Mouse (Mus musculus) heart, embryonic 10.5 days (tissue): ENCODE data around the gene Igf2bp2. TPM values are rescaled to one million over a fixed set of nuclear protein-coding genes. Genes with fewer than 3 reads are reported as not detected.

ENCODE experiments used
- DNase-seq: peaks from one replicate; pipeline ENCODE4 v3.0.0-alpha.2; 2017; ENCODE audit warnings: low spot score
- H3K27ac ChIP-seq: fragments of 300-500 bp; sonication (generic); 2 replicates; pipeline ENCODE4 v1.5.1; 2016; ENCODE audit warnings: mild to moderate bottlenecking
- H3K27me3 ChIP-seq: fragments of 300-500 bp; sonication (generic); 2 replicates; pipeline ENCODE4 v1.6.1; 2016; ENCODE audit warnings: mild to moderate bottlenecking; ENCODE audit not compliant: poor library complexity, insufficient read depth, severe bottlenecking
- H3K36me3 ChIP-seq: fragments of 300-500 bp; sonication (generic); 2 replicates; pipeline ENCODE4 v1.6.1; 2016; ENCODE audit warnings: mild to moderate bottlenecking, moderate library complexity
- H3K4me1 ChIP-seq: fragments of 300-500 bp; sonication (generic); 2 replicates; pipeline ENCODE4 v1.6.1; 2016; ENCODE audit warnings: mild to moderate bottlenecking
- H3K4me3 ChIP-seq: fragments of 300-500 bp; sonication (generic); 2 replicates; pipeline ENCODE4 v1.5.1; 2016; ENCODE audit warnings: mild to moderate bottlenecking, moderate library complexity
- H3K9me3 ChIP-seq: fragments of 300-500 bp; sonication (generic); 2 replicates; pipeline ENCODE4 v1.6.1; 2016; ENCODE audit warnings: mild to moderate bottlenecking, moderate library complexity
- WGBS: fragments of 180-500 bp; shearing (Covaris S2); methylation state at CpG from one replicate; pipeline ENCODE4 v1.1.7; 2016; 5-methylcytosine and 5-hydroxymethylcytosine counted together
- polyA plus RNA-seq: library from polyadenylated mRNA; unstranded; fragments of >200 nt; fragmentation: Nextera tagmentation; extraction: Ambion mirVana; gene quantifications from 2 replicates; pipeline ENCODE4 v1.2.1, GENCODE M21; 2016

Gene Igf2bp2
- polyA plus RNA-seq, 1 experiment from 2014 or later, result 143 TPM

GRCm38 (mm10) chr16:22118151-22118550 is 44.9 kb downstream of the Igf2bp2 start:
- DNase-seq, result no peak
- no peaks in the 10 kb centered on the region for H3K27me3 ChIP-seq
- no peaks in the 10 kb centered on the region for H3K9me3 ChIP-seq
- H3K4me1 ChIP-seq, result peaks cover 32% of the 10 kb centered on the region
- peaks cover 25% of the 10 kb centered on the region; the same call in 1 of the 2 replicates for H3K36me3 ChIP-seq
- WGBS, result 89% methylated on average over 4 of the region's 4 CpGs
- 0 out of 2 replicates have a peak overlapping the region, but pooled peaks have one; percentile 23 for H3K27ac ChIP-seq
- H3K4me3 ChIP-seq, result no peak overlapping the region

- no peak overlapping the region for H3K4me3 ChIP-seq
- H3K27ac ChIP-seq, result no peak overlapping the region
- no peak for DNase-seq
- H3K27me3 ChIP-seq, result no peaks in the 10 kb centered on the region
- peaks cover 25% of the 10 kb centered on the region; the same call in 1 of the 2 replicates for H3K36me3 ChIP-seq
- no peaks in the 10 kb centered on the region for H3K9me3 ChIP-seq
- 82% methylated on average over 4 of the region's 4 CpGs for WGBS
- peaks cover 32% of the 10 kb centered on the region for H3K4me1 ChIP-seq
These were observed 46.4 kb downstream of the Igf2bp2 start for GRCm38 (mm10) chr16:22116748-22117147.

- Histone ChIP-seq H3K4me3 (no peak overlapping the region), H3K4me1 (peaks cover 25% of the 10 kb centered on the region), H3K27ac (no peak overlapping the region), H3K27me3 (no peaks in the 10 kb centered on the region), H3K36me3 (peaks cover 25% of the 10 kb centered on the region; the same call in 1 of the 2 replicates), H3K9me3 (no peaks in the 10 kb centered on the region)
- 85% methylated on average over 6 of the region's 6 CpGs for WGBS
- DNase-seq, result no peak
These were observed 47.0 kb downstream of the Igf2bp2 start for GRCm38 (mm10) chr16:22116058-22116457.

GRCm38 (mm10) chr16:22110036-22110435 is 53.1 kb downstream of the Igf2bp2 start:
- no peaks in the 10 kb centered on the region for H3K27me3 ChIP-seq
- no peaks in the 10 kb centered on the region for H3K36me3 ChIP-seq
- H3K4me3 ChIP-seq, result no peak overlapping the region
- no peak overlapping the region; the same call in 1 of the 2 replicates for H3K27ac ChIP-seq
- 76% methylated on average over 1 of the region's 1 CpGs for WGBS
- no peaks in the 10 kb centered on the region for H3K9me3 ChIP-seq
- no peak for DNase-seq
- peaks cover 29% of the 10 kb centered on the region for H3K4me1 ChIP-seq

- no peak for DNase-seq
- WGBS, result 64% methylated on average over 4 of the region's 4 CpGs
- Histone ChIP-seq H3K27ac (no peak overlapping the region), H3K4me1 (peaks cover 29% of the 10 kb centered on the region), H3K4me3 (no peak overlapping the region), H3K27me3 (no peaks in the 10 kb centered on the region), H3K9me3 (no peaks in the 10 kb centered on the region), H3K36me3 (no peaks in the 10 kb centered on the region)
These were observed 53.9 kb downstream of the Igf2bp2 start for GRCm38 (mm10) chr16:22109159-22109558.

GRCm38 (mm10) chr16:22107897-22108516 is 55.1 kb downstream of the Igf2bp2 start:
- Histone ChIP-seq H3K4me1 (peaks cover 28% of the 10 kb centered on the region), H3K27me3 (no peaks in the 10 kb centered on the region), H3K4me3 (peak overlapping the region; percentile 37; the same call in 1 of the 2 replicates), H3K9me3 (no peaks in the 10 kb centered on the region), H3K36me3 (no peaks in the 10 kb centered on the region), H3K27ac (peak overlapping the region; percentile 69; the same call in 1 of the 2 replicates)
- WGBS, result 16% methylated on average over 7 of the region's 7 CpGs
- peak; percentile 81 for DNase-seq

GRCm38 (mm10) chr16:22106012-22106584 is 57.0 kb downstream of the Igf2bp2 start:
- Histone ChIP-seq H3K27ac (no peak overlapping the region), H3K4me3 (no peak overlapping the region), H3K9me3 (no peaks in the 10 kb centered on the region), H3K27me3 (no peaks in the 10 kb centered on the region), H3K36me3 (peaks cover 8% of the 10 kb centered on the region), H3K4me1 (peaks cover 24% of the 10 kb centered on the region)
- WGBS, result 85% methylated on average over 6 of the region's 6 CpGs
- DNase-seq, result no peak

GRCm38 (mm10) chr16:22100067-22100466 is 63.0 kb downstream of the Igf2bp2 start:
- H3K4me3 ChIP-seq, result no peak overlapping the region
- H3K4me1 ChIP-seq, result peaks cover 14% of the 10 kb centered on the region
- no peak overlapping the region for H3K27ac ChIP-seq
- no peaks in the 10 kb centered on the region for H3K27me3 ChIP-seq
- 86% methylated on average over 2 of the region's 2 CpGs for WGBS
- peaks cover 24% of the 10 kb centered on the region for H3K36me3 ChIP-seq
- H3K9me3 ChIP-seq, result no peaks in the 10 kb centered on the region
- DNase-seq, result no peak

GRCm38 (mm10) chr16:22097659-22098058 is 65.4 kb downstream of the Igf2bp2 start:
- Histone ChIP-seq H3K27me3 (no peaks in the 10 kb centered on the region), H3K27ac (no peak overlapping the region; the same call in 1 of the 2 replicates), H3K4me3 (no peak overlapping the region), H3K4me1 (peaks cover 17% of the 10 kb centered on the region), H3K36me3 (peaks cover 23% of the 10 kb centered on the region), H3K9me3 (no peaks in the 10 kb centered on the region)
- 67% methylated on average over 7 of the region's 7 CpGs for WGBS
- no peak for DNase-seq

- 77% methylated on average over 1 of the region's 1 CpGs for WGBS
- Histone ChIP-seq H3K27me3 (no peaks in the 10 kb centered on the region), H3K27ac (no peak overlapping the region), H3K4me1 (peaks cover 17% of the 10 kb centered on the region), H3K36me3 (peaks cover 13% of the 10 kb centered on the region), H3K9me3 (no peaks in the 10 kb centered on the region), H3K4me3 (no peak overlapping the region)
- no peak for DNase-seq
These were observed 67.3 kb downstream of the Igf2bp2 start for GRCm38 (mm10) chr16:22095751-22096150.

- H3K27me3 ChIP-seq, result no peaks in the 10 kb centered on the region
- WGBS, result 78% methylated on average over 3 of the region's 3 CpGs
- no peak for DNase-seq
These were observed 71.8 kb downstream of the Igf2bp2 start for GRCm38 (mm10) chr16:22091255-22091783.

GRCm38 (mm10) chr16:22085411-22085810 is 77.7 kb downstream of the Igf2bp2 start:
- no peak for DNase-seq
- Histone ChIP-seq H3K27me3 (no peaks in the 10 kb centered on the region), H3K4me3 (no peak overlapping the region), H3K4me1 (no peaks in the 10 kb centered on the region), H3K9me3 (no peaks in the 10 kb centered on the region), H3K36me3 (peaks cover 66% of the 10 kb centered on the region), H3K27ac (no peak overlapping the region)
- 86% methylated on average over 4 of the region's 4 CpGs for WGBS

More at GRCm38 (mm10) chr16:22091255-22091783, 71.8 kb downstream of the Igf2bp2 start:
- Histone ChIP-seq H3K9me3 (no peaks in the 10 kb centered on the region), H3K36me3 (peaks cover 21% of the 10 kb centered on the region), H3K4me3 (no peak overlapping the region), H3K4me1 (peaks cover 10% of the 10 kb centered on the region; the same call in 1 of the 2 replicates), H3K27ac (no peak overlapping the region)

- no peaks in the 10 kb centered on the region for H3K27me3 ChIP-seq
- no peak overlapping the region for H3K27ac ChIP-seq
- H3K36me3 ChIP-seq, result peaks cover 86% of the 10 kb centered on the region
- no peak for DNase-seq
- H3K4me3 ChIP-seq, result no peak overlapping the region
- H3K9me3 ChIP-seq, result no peaks in the 10 kb centered on the region
- H3K4me1 ChIP-seq, result peaks cover 7% of the 10 kb centered on the region; the same call in 1 of the 2 replicates
- 84% methylated on average over 12 of the region's 12 CpGs for WGBS
These were observed 82.9 kb downstream of the Igf2bp2 start for GRCm38 (mm10) chr16:22080125-22080710.
